Mouse (Mus musculus): Measurements from ENCODE around the gene Rbms3.

DNA sequence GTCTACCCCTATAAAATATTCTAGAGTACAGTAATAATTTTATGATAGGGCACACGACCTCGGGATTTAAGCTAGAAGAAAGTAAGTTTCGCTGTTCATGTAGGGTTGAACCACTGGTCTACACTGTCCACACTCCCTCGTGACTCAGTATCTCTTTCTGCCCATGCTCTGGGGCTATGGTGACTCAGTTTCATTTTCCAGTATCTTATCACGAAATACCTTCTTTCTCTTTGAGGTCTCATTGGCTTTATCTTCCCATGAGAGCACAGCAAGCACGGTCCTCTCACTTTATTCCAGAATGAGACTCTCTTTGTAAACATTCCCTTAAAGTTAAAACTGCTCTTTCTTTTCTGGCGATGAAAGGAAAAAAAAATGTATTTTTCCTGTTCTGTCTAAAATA is 808.1 kb downstream of the Rbms3 start:
- TF ChIP-seq CTCF (IDR thresholded peaks at IDR 0.05; ENCODE audit: borderline replicate concordance, extremely low read depth, insufficient read depth, insufficient read length), result no peak
- TF ChIP-seq POLR2A (IDR thresholded peaks at IDR 0.05; ENCODE audit: borderline replicate concordance, extremely low read depth, insufficient read depth, insufficient read length, poor library complexity, severe bottlenecking), result no peak

All from brain, embryonic 14.5 days (tissue).